Mouse (Mus musculus) forelimb bud, embryonic 11.5 days (tissue): ENCODE data around the gene Gucy2c.
"Not testable (repeated sequence)": the region's sequence is repeated elsewhere in the genome, so short reads cannot be mapped to it uniquely, and the experiment has no call there.

Experiments used
- DNase-seq: peaks from one replicate; pipeline ENCODE4 v3.0.0-alpha.2; 2012; ENCODE audit warnings: low read depth, low spot score

The Gucy2c gene

DNA sequence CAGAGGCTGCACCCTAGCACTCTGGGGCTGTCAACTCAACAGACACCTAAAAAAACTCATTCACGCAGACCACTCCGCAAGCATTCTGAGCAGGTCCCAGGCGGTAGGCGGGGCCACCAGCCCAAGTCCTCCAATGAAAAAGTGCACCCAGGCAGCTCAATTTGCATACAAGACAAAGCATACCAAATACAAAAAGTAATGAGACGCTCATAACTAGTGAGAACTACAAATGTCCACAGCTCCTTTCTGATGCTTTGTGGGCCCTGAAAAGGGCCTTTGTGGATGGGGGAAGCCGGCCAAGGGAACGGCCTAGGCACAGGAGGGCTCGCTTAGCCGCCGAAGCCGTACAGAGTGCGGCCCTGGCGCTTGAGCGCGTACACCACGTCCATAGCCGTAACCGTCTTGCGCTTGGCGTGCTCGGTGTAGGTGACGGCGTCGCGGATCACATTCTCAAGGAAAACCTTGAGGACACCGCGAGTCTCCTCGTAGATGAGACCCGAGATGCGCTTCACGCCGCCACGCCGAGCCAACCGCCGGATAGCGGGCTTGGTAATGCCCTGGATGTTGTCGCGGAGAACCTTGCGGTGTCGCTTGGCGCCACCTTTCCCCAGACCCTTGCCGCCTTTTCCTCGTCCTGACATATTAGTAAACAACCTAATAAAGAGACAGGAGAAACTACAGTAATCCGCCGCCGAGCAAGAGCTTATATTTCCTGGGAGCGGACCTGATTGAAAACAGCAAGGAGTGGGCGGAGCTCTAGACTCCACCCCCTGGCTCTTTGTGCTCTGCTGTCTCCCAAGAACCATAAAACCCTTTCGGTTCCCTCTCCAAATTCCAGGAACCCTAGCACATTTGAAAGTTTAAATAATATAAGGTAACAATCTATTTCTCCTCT is 22.4 kb upstream of the Gucy2c start, which contains the start of gene Hist4h4:
TSS of gene Hist4h4 (minus strand) at position 677 of the 895 bp plus-strand sequence.
- DNase-seq: peak; percentile 99

DNA sequence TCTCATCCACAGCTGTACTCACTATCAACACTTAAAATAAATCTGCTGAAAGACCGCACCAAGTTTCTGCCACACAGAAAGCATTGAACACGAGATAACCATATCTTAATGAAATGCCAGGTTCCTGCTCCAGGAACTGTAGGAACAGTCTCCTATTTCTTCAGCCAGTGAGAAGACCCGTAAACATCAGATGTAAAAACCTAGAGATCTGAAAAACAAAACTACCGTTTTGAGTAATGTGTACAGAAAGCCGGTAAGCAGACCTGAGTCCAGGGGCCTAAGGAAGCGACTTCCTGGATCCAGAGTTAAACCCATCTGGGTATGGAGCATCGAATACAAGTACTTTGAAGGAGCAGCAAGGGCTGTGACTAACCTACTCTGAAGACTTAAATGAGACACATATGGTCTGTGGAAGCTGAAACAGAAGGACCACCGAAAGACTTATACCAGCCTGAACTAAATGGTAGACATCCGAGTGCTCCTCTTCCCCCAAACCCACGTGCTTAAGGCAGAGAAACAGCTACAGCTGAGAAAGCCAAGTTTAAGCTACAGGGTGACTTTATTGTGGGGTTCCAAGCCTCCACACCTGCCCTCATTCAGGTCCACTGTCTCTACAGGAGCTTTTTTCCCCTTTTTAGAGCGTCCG is 21.7 kb upstream of the Gucy2c start:
- DNase-seq: no peak

DNA sequence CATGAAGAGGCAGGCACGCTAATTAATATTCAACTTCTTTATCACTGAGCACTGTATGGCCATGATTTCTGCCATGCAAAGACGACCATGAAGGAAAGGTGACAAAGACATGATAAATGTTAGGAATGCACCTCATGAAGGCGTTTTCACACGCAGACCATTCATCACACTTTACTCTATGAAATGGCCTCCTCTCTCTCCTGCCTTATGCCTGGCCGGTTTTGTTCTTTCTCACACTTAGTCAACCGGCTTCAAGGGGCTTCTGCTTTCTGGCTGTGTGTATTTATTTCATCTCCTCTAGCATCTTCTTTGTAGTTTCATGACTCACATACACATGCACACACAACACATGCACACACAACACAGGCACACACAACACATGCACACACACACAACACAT is 19.7 kb upstream of the Gucy2c start:
- no peak for DNase-seq

DNA sequence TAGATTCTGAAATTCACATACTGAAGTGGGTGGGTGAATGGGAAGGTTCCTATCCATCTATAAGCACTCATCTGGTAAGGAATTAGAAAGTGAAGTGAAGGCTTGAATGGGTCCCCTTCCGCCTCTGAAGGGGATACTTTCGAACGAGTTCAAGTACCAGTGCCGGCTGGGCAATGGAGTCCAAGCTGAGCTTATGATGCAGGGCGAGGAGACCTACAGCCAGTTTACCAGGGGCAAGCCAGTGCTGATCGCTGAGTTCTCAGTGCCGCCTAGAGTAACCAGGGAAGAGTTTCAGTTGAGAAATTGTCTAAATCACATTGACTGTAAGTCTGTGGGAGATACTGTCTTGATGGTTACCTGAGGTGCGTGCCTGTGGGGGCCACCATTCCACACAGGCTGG is 19.1 kb upstream of the Gucy2c start:
- no peak for DNase-seq

DNA sequence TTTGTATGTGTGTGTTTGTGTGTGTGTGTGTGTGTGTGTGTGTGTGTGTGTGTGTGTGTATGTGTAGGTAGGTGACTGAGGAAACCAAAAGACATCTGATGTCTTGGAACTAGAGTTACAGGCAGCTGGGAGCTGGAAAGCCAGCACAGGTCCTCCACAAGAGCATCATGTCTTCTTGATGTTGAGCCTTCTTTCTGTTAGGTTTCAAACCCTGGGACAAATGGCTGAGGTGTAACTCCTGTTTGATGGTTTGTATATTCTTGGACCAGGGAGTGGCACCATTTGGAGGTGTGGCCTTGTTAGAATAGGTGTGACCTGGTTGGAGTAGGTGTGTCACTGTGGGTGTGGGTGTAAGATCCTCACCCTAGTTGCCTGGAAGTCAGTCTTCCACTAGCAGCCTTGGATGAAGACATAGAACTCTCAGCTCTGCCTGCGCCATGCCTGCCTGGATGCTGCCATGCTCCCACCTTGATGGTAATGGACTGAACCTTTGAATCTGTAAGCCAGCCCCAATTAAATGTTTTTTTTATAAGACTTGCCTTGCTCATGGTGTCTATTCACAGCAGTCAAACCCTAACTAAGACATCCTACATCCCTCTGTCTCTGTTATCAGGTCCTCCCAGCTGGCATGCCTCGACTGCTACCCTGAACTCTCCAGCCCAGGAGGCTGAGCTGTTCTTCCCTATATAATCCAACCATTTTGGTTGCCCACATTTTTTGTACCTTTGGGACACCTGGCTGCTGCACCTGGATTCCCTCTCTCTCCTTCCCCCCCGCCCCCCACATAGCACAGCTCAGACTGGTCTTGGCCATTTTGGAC is 16.5 kb upstream of the Gucy2c start:
- not testable (repeated sequence) for DNase-seq

DNA sequence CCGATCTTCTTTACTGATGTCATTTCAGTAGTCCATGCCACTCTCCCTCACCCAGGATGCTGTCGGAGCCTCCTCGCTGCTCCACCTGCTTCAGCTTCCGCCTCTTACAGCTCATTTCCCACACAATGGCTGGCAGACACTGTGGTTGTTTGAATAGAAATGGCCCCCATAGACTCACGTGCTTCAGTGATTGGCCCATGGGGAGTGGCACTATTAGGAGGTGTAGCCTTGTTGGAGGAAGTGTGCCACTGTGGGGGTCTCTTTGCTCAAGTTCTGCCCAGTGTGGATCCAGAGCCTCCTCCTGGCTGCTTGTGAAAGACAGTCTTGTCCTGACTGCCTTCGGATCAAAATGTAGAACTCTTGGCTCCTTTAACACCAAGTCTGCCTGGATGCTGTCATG is 14.3 kb upstream of the Gucy2c start:
- DNase-seq: no peak

DNA sequence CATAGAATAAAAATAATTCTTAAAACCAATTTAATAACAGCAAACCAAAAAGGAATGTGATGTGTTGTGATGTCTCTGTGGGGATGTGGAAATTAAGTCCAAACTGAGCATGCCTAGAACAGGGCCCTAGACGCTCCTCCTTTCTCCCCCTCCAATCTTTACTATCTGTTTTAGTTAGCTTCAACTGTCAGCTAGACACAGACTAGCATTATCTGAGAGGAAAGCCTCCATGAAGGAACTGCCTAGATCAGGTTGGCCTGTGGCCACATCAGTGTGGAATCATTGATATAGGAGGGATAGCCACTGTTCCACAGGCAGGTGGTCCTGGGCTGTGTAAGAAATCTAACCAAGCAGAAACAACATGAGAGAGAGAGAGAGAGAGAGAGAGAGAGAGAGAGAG is 13.5 kb upstream of the Gucy2c start:
- DNase-seq: no peak

DNA sequence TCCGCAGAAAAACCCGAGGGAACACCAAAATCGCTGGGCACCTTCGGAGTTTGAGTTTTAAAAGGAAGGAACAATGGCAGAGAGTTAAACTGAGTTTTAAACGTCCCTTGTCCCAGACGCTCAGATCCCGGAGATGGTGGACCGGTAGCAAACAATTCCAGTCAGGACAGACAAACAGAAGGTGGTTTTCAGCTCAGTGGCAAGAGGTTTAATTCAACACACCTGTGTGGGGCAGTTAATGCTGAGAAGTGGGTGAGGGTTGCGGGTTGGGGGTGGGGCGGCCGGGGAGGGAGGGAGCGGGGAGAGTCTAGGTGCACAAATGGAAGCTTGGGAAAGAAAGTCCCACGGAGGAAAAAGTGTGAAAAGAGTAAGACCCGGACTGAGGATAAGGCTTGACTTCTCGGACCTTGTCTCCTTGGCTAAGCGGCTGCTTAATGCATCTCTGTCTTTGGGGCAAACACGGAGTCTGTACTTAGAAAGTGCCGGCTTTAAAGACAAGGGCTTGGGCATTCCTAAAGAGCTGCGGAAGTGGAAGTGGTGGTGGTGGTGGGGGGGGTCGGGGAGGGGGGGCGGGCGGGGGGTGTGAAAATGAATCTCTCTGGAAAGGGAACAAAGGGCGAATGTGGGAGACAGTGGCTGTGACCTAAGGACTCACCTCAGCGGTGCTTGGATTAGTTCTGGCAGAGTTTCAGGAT is 12.4 kb upstream of the Gucy2c start:
- no peak for DNase-seq

DNA sequence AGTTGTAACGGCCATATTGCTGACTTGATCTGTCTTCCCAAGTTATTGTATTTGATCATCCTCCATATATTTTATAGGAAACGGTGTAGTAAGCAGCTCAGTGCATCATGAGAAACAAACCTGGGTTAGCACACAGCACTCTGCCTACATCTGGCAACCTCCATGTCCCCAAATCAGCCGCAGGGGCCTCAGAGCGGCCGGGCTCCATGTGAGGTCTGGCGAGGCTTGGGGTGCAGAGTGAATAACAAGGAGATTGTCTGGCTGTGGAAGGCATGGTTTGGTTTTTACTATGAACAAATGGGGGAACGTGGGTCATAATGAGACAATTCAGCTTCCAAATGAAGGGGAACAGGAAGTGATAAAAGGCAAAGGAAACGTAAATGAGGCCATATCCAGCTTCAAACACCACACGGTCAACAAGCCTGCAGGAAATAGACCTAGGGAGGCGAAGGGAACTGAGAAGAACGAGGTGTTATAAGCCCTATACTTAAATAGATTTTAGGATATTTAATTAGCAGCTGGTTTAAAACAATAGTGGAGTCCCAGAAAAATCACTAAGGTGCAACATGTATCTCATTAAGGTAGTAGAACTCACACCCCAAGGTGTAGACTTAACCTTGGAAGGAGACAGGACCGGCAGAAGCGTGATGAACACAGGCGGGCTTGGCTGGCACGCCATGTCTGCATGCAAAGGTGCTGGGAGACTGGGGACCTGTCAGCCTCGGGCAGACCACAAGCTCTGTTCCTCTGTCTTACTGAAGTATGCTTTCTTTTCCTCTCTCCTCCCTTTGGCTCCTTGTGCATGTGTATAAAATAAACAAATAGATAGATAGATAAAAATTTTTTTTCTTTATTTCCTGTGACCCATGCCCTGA is 11.6 kb upstream of the Gucy2c start:
- DNase-seq: peak; percentile 64

DNA sequence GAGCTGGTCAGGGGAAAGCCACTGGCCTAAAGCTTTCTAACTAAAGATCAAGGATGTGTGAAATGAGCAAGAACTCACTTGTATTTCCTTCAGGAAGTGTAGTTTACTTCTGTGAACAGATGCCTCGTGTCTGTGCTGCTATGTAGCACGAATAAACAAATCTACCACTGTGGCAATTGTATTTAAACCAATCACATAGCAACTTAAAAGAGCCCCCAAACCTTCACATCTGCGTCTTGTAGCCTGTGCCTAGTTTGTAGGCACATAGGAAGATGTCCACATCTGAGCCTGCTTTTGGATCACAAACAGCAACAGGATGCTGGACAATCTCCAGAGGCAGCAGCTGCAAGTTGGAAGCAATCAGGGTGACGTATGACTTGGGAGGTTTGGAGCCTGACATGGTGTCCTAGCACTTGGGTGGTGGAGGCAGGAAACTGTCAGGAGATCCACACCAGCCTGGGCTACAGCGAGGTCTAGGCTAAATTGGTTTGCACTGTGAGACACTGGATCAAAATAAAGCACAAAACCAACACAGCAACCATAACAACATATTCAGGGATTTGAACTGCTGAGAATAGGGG is 7.9 kb upstream of the Gucy2c start:
- no peak for DNase-seq

DNA sequence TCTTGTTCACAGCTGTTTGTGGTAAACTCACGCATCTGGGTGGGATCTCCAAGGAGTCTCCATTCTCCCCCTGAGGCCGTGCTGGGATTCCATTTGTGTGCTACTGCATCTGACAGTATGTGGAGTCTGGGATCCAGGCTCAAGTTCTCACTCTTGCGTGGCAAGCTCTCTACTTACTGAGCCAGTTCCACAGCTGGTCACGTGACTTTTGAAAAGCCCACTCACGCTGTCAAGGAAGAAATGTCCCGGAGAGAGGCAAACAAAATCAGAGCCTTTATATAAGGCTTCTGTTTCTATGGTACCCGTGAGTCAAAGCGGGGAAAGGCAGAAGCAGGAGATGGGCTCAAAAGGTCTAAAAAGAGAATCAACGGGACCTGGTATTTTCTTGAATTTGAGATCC is 1.2 kb upstream of the Gucy2c start:
- DNase-seq: no peak

DNA sequence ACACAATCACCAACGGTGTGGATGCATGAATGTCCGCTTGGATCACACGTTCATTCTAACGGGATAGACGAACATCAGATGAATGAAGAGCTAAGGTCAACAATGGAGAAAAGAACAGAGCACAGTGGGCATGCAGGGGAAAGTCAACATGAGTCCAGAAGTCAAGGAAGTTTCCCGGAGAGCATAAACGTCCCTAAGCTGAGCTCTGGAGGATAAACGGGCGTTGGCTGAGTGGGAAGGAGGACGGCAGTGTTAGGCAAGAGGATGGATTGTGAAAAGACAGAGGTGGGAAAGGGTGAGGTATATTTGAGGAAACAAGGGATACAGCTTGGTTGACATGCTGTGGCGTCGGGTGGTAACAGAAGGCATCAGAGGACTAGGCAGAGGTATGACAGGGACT is 581 bp upstream of the Gucy2c start:
- DNase-seq: no peak

DNA sequence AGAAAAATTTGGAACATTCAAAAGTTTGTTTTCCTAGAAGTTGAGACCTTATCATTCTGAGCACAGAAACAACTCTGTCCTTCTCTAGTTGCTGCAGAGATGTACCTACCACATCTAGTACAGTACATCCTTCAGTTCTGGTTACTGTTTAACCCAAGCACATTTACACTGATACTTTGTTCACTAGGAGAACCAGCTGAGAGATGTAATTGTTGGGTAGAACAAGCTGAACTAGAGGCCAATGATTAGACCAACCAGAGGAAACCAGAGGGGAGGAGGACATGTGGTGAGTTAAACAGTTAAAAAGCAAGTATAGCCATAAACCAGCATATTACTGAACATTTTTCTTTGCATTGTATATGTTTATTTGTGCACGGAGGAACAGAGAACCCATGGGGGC is 5.2 kb downstream of the Gucy2c start:
- no peak for DNase-seq

DNA sequence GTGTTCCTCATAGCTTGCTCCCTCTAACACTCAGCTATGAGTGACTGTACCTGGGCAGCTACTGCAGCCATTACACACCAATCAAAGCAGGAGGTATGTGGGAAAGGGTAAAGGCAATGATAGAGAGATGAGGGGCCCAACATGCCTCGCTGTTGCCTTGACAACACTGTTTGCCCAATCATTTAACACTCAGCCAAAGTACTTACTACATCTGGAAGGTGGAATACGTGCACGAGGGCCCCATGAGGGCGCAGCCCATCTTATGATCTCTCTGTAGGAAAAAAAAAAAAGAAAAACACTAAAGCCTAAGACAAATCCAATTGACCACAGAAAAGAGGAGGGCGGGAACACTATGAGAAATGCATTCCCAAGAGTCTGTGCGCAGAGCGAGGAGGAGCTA is 11.7 kb downstream of the Gucy2c start:
- DNase-seq: no peak

DNA sequence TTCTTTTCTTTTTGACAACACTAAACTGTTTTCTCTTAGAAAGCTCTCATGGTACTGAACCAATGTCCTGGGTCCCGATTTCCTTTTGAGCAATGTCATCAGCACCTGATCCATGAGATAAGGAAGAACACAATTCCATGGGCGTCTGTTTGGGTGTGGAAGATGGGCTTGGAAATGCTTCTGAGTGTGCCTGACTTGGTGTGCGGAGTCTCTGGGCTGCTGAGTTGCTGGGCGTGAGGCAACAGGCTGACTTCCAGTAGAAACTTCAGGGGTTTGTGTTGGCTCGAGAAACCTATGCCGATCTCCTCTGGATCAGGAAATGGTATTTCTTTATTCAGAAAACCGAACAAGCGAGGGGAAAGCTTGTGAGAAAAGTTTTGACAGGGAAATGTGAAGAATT is 12.4 kb downstream of the Gucy2c start:
- DNase-seq: no peak

DNA sequence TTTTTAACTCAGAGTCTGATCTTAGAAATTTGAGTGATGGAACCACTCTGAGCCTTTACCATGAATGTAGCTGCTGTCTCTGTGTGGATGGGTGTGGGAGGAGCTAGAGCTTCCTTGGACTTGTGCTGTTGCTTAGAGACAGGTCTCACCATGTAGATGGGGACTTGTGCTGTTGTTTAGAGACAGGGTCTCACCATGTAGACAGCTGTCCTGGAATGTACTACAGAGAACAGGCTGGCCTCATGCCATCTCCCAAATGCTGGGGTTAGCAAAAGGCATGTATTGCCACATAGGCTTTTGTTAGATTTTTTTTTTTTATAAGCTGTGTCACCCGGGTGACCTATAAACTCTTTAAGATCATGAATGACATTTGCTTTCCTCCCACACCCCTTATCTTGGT is 17.7 kb downstream of the Gucy2c start:
- DNase-seq: no peak

DNA sequence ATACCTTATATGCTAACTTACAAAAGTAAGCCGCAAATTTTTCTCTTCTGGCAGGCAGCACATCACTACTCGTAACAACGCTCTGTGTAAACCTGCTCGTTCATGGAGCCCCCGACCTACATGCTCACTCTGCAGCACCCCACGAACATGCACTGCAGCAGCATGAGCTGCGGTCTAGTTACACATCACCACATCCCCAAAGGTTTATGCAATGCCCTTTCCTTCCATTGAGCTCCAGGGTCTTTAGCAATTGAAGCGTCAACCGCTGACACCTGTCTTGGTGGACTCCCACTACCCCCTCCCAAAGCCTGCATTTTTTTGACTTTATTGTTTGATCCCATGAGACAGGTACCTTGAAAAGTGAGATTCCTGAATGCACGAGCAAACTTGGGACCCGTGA is 31.0 kb downstream of the Gucy2c start:
- no peak for DNase-seq

DNA sequence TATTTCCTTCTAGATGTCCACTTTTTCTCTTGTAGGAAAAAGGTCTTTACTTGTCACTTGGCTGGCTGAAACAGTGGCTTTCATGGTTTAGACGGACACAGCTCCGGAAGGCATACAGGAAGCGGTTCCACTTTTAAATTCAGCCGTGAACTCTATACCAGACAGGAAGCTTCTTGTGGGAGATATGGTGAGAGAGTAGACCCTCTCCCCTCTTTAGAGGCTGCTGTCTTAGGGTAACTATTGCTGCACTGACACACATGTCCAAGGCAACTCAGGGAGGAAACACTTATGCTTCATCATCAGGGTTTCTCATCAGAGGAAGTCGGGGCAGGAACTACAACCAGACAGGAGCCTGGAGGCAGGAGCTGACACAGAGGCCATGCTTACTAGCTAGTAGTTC is 36.0 kb downstream of the Gucy2c start:
- DNase-seq: no peak

DNA sequence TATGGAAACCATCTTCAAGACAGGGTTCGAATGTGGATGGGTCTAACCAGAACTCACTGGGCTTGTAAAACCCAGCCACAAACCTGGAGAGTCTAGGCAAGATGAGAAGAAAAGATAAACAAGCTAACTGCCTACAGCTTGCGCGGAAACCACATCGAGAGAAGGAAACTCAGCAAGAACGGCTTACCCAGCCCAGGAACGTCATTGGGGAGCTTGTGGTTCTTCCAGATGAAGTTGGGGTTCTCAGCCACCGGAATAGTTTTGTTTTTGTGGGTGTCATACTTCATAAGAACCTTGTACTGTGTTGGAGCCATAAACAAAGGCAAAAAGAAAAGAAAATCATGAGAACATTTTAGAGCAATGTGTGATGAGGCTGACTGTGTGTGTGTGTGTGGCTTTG is 37.8 kb downstream of the Gucy2c start:
- DNase-seq: no peak

DNA sequence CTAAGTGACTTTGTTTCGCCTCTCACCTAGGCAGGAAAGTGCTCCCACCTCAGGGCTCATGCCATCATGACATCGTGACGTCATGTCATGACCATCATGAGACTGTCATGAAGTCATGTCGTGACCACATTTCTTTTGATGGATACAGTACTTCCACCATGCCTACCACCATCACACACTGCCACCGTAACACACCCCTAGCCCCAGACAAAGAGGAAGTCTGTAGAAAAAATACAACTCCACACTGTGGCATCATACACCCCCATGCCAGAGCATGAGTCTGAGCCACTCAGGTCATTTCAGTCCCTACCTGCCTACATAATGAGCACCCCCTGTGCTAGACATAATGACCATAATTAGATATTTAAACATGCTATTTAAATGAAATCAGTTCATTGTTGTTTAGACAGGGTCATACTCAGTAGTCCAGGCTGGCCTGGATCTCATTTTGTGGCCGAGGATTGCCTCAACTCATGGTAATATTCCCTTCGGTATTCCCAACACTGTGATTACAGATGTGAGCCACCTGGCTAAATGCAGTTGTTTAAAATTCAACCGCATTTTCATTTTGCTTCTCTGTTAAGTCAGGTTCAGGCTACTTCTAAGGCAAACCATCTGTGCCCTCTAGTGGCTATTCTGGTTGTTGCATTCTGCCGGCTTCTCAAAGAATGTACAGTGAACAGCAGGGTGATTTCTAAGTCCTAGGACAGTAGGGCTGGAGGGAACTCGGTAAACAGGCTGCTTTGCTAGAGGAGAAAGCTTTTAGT is 39.0 kb downstream of the Gucy2c start:
- peak; percentile 95 for DNase-seq
